Mouse (Mus musculus): ENCODE measurements around the gene Krtap1-5. TPM values are rescaled to one million over a fixed set of nuclear protein-coding genes. Genes with fewer than 3 reads are reported as not detected.
"Not testable (repeated sequence)": the region's sequence is repeated elsewhere in the genome, so short reads cannot be mapped to it uniquely, and the experiment has no call there.

Gene Krtap1-5
- not detected in 2 replicates for polyA plus RNA-seq (2015; fragmentation: Nextera tagmentation; extraction: Ambion mirVana)

- H3K9ac ChIP-seq (ENCODE audit: low read depth, low read length), result no peak within 1 kb of the TSS
- no peak for ATAC-seq
- no peak within 1 kb of the TSS for H3K27ac ChIP-seq (ENCODE audit: low read depth, low read length)
- H3K4me1 ChIP-seq (replicated peaks; ENCODE audit: control insufficient read depth, insufficient read depth, low read length), result no peaks in the 10 kb centered on the region
- TF ChIP-seq CTCF (IDR thresholded peaks at IDR 0.05; ENCODE audit: low read depth), result no peak
- no peaks in the 10 kb centered on the region for H3K27me3 ChIP-seq (replicated peaks; ENCODE audit: control insufficient read depth, insufficient read depth, low read length)
- no peaks in the 10 kb centered on the region for H3K36me3 ChIP-seq (ENCODE audit: control insufficient read depth, insufficient read depth)
- WGBS, result 77% methylated on average over 6 of the region's 6 CpGs
- H3K9me3 ChIP-seq (ENCODE audit: control insufficient read depth), result no peaks in the 10 kb centered on the region
- no peak within 1 kb of the TSS for H3K4me2 ChIP-seq (replicated peaks; ENCODE audit: low read depth)
- no peak within 1 kb of the TSS for H3K4me3 ChIP-seq (ENCODE audit: low read depth, low read length)
Measured at GRCm38 (mm10) chr11:99580636-99581035, at the start of gene Krtap1-5. TSS of gene Krtap1-5 (minus strand) at chr11:99581016.

GRCm38 (mm10) chr11:99628138-99628537 lies 47.3 kb upstream of the Krtap1-5 start, which contains the start of gene Krtap4-1:
TSS of gene Krtap4-1 (minus strand) at chr11:99628238.
- Histone ChIP-seq H3K27me3 (replicated peaks; ENCODE audit: control insufficient read depth, insufficient read depth, low read length) (no peaks in the 10 kb centered on the region), H3K4me1 (replicated peaks; ENCODE audit: control insufficient read depth, insufficient read depth, low read length) (no peaks in the 10 kb centered on the region), H3K36me3 (ENCODE audit: control insufficient read depth, insufficient read depth) (no peaks in the 10 kb centered on the region), H3K4me2 (replicated peaks; ENCODE audit: low read depth) (no peak within 1 kb of the TSS), H3K9me3 (ENCODE audit: control insufficient read depth) (no peaks in the 10 kb centered on the region), H3K4me3 (ENCODE audit: low read depth, low read length) (no peak within 1 kb of the TSS), H3K9ac (ENCODE audit: low read depth, low read length) (no peak within 1 kb of the TSS), H3K27ac (ENCODE audit: low read depth, low read length) (no peak within 1 kb of the TSS)
- no peak for TF ChIP-seq CTCF (IDR thresholded peaks at IDR 0.05; ENCODE audit: low read depth)
- no peak for ATAC-seq
- WGBS, result 81% methylated on average over 4 of the region's 4 CpGs

- H3K4me1 ChIP-seq (replicated peaks; ENCODE audit: control insufficient read depth, insufficient read depth, low read length), result no peaks in the 10 kb centered on the region
- no peak within 1 kb of the TSS for H3K4me3 ChIP-seq (ENCODE audit: low read depth, low read length)
- 81% methylated on average over 2 of the region's 2 CpGs for WGBS
- H3K9me3 ChIP-seq (ENCODE audit: control insufficient read depth), result no peaks in the 10 kb centered on the region
- TF ChIP-seq CTCF (IDR thresholded peaks at IDR 0.05; ENCODE audit: low read depth), result no peak
- ATAC-seq, result no peak
- H3K4me2 ChIP-seq (replicated peaks; ENCODE audit: low read depth), result no peak within 1 kb of the TSS
- H3K27me3 ChIP-seq (replicated peaks; ENCODE audit: control insufficient read depth, insufficient read depth, low read length), result no peaks in the 10 kb centered on the region
- H3K36me3 ChIP-seq (ENCODE audit: control insufficient read depth, insufficient read depth), result no peaks in the 10 kb centered on the region
- no peak within 1 kb of the TSS for H3K27ac ChIP-seq (ENCODE audit: low read depth, low read length)
- no peak within 1 kb of the TSS for H3K9ac ChIP-seq (ENCODE audit: low read depth, low read length)
Measured at GRCm38 (mm10) chr11:99620335-99620734, 39.5 kb upstream of the Krtap1-5 start, which contains the start of gene Gm11562. TSS of gene Gm11562 (minus strand) at chr11:99620435.

DNA sequence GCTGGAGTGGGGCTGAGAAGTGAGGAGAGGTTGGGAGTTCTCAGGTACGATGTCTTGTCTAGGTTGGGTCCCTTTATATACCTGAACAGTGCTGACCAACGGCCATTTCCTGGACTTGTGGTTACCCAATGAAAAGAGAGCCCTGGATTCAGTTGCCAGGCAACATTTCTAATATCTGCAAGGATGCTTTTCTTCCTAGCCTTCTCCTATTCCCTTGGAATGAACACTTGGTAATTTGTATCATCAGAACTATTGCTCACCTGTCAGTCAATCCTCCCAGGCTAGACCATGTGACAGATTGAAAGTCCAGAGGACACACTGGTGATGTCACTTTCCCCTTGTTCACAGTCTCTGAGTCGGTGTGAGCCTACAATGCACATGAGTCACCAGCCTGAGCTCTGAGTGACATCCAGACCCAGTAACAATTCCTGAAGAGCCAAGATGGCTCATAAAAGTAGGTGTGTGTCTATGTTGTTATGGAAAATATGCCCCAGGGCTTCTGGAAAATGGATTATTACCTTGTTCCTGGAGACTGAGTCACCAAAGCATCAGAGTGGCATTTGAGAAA lies 34.1 kb upstream of the Krtap1-5 start, which contains the start of gene Krtap2-4:
Gene Krtap2-4, minus strand, starts transcription at position 51 of the 568 bp plus-strand sequence.
- no peak for TF ChIP-seq CTCF (IDR thresholded peaks at IDR 0.05; ENCODE audit: low read depth)
- Histone ChIP-seq H3K27ac (ENCODE audit: low read depth, low read length) (no peak within 1 kb of the TSS), H3K27me3 (replicated peaks; ENCODE audit: control insufficient read depth, insufficient read depth, low read length) (no peaks in the 10 kb centered on the region), H3K4me1 (replicated peaks; ENCODE audit: control insufficient read depth, insufficient read depth, low read length) (no peaks in the 10 kb centered on the region), H3K4me2 (replicated peaks; ENCODE audit: low read depth) (no peak within 1 kb of the TSS), H3K4me3 (ENCODE audit: low read depth, low read length) (no peak within 1 kb of the TSS), H3K9me3 (ENCODE audit: control insufficient read depth) (no peaks in the 10 kb centered on the region), H3K36me3 (ENCODE audit: control insufficient read depth, insufficient read depth) (no peaks in the 10 kb centered on the region), H3K9ac (ENCODE audit: low read depth, low read length) (no peak within 1 kb of the TSS)
- peak; percentile 85 for ATAC-seq
- WGBS, result 47% methylated on average over 3 of the region's 3 CpGs

- H3K27me3 ChIP-seq (replicated peaks; ENCODE audit: control insufficient read depth, insufficient read depth, low read length); H3K27ac ChIP-seq (ENCODE audit: low read depth, low read length); H3K4me3 ChIP-seq (ENCODE audit: low read depth, low read length); H3K9me3 ChIP-seq (ENCODE audit: control insufficient read depth); H3K36me3 ChIP-seq (ENCODE audit: control insufficient read depth, insufficient read depth); H3K9ac ChIP-seq (ENCODE audit: low read depth, low read length); H3K4me2 ChIP-seq (replicated peaks; ENCODE audit: low read depth); ATAC-seq; H3K4me1 ChIP-seq (replicated peaks; ENCODE audit: control insufficient read depth, insufficient read depth, low read length): not testable (repeated sequence)
- 39% methylated on average over 1 of the region's 2 CpGs for WGBS
Measured at GRCm38 (mm10) chr11:99610089-99610488, 29.3 kb upstream of the Krtap1-5 start, which contains the start of gene Gm11937. TSS of gene Gm11937 (minus strand) at chr11:99610189.

GRCm38 (mm10) chr11:99609126-99609525 lies 28.3 kb upstream of the Krtap1-5 start:
- WGBS, result 71% methylated on average over 1 of the region's 1 CpGs
- H3K4me1 ChIP-seq (replicated peaks; ENCODE audit: control insufficient read depth, insufficient read depth, low read length), result no peaks in the 10 kb centered on the region
- H3K36me3 ChIP-seq (ENCODE audit: control insufficient read depth, insufficient read depth), result no peaks in the 10 kb centered on the region

DNA sequence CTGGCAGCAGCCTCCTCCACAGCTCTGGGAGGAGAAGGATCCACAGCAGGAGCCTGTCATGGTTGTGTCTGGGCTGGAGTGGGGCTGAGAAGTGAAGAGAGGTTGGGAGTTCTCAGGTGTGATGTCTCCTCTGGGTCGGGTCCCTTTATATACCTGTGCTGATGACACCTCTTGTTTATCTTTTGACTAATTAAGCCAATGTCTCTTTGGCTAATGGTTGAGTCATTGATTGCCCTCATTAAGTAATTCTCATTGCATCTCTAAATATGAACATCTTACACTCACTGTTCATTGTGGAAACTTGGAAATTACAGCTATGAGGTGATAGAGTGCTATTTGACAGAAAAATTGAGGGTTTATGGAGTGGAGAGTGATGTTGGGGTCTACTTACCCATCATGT lies 22.4 kb upstream of the Krtap1-5 start, which contains the start of gene Gm11938:
Gene Gm11938, minus strand, starts transcription at position 101 of the 400 bp plus-strand sequence.
- H3K4me2 ChIP-seq (replicated peaks; ENCODE audit: low read depth); H3K36me3 ChIP-seq (ENCODE audit: control insufficient read depth, insufficient read depth): not testable (repeated sequence)
- 46% methylated on average over 1 of the region's 1 CpGs for WGBS

More at GRCm38 (mm10) chr11:99609126-99609525, 28.3 kb upstream of the Krtap1-5 start:
- Histone ChIP-seq H3K27ac (ENCODE audit: low read depth, low read length) (no peak overlapping the region), H3K4me2 (replicated peaks; ENCODE audit: low read depth) (no peak overlapping the region), H3K4me3 (ENCODE audit: low read depth, low read length) (no peak overlapping the region), H3K9me3 (ENCODE audit: control insufficient read depth) (no peaks in the 10 kb centered on the region), H3K27me3 (replicated peaks; ENCODE audit: control insufficient read depth, insufficient read depth, low read length) (no peaks in the 10 kb centered on the region), H3K9ac (ENCODE audit: low read depth, low read length) (no peak overlapping the region)
- no peak for TF ChIP-seq CTCF (IDR thresholded peaks at IDR 0.05; ENCODE audit: low read depth)
- ATAC-seq, result no peak

DNA sequence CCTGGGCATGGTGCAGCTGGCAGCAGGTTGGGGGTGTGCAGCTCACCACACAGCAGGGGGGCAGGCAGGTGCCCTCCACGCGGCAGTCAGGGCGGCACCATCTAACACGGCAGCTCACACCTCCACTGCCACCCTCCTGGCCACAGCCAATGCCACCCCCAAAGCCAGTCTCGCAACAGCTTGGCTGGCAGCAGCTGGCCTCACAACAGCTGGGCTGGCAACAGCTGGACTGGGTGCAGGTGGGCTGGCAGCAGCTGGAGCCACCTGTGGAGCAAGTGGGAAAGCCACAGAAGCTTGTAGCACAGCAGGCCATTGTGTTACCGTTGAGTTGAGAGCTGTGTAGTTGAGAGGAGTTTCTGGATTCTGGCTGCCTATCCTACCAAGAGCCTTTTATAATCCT lies 16.9 kb upstream of the Krtap1-5 start, which contains the start of gene Krtap9-3:
Gene Krtap9-3, minus strand, starts transcription at position 364 of the 400 bp plus-strand sequence.
- H3K27ac ChIP-seq (ENCODE audit: low read depth, low read length); H3K27me3 ChIP-seq (replicated peaks; ENCODE audit: control insufficient read depth, insufficient read depth, low read length); H3K9me3 ChIP-seq (ENCODE audit: control insufficient read depth); H3K36me3 ChIP-seq (ENCODE audit: control insufficient read depth, insufficient read depth); H3K4me2 ChIP-seq (replicated peaks; ENCODE audit: low read depth); H3K4me1 ChIP-seq (replicated peaks; ENCODE audit: control insufficient read depth, insufficient read depth, low read length); H3K9ac ChIP-seq (ENCODE audit: low read depth, low read length); H3K4me3 ChIP-seq (ENCODE audit: low read depth, low read length); ATAC-seq: not testable (repeated sequence)
- WGBS, result 84% methylated on average over 6 of the region's 6 CpGs

More for the DNA sequence above, 22.4 kb upstream of the Krtap1-5 start, which contains the start of gene Gm11938:
- H3K9me3 ChIP-seq (ENCODE audit: control insufficient read depth); H3K27ac ChIP-seq (ENCODE audit: low read depth, low read length); H3K4me1 ChIP-seq (replicated peaks; ENCODE audit: control insufficient read depth, insufficient read depth, low read length); ATAC-seq; H3K4me3 ChIP-seq (ENCODE audit: low read depth, low read length); H3K9ac ChIP-seq (ENCODE audit: low read depth, low read length); H3K27me3 ChIP-seq (replicated peaks; ENCODE audit: control insufficient read depth, insufficient read depth, low read length): not testable (repeated sequence)

Measured in intestine, postnatal 0 days (tissue).